Mouse (Mus musculus) kidney, adult 2 months (tissue): ENCODE results near the gene Kcnk4.

Source experiments
- CTCF ChIP-seq: fragments of 200-500 bp; conservative IDR thresholded peaks from 2 replicates; pipeline ENCODE4 v1.5.1; 2011; ENCODE audit warnings: low read depth, mild to moderate bottlenecking, control low read depth, low read length, moderate library complexity, mixed read lengths; ENCODE audit not compliant: insufficient read depth, insufficient read length
- POLR2A ChIP-seq: fragments of 200-500 bp; IDR thresholded peaks from one replicate; pipeline ENCODE4 v1.6.1; 2011; ENCODE audit warnings: low read depth, low read length, control low read depth

DNA sequence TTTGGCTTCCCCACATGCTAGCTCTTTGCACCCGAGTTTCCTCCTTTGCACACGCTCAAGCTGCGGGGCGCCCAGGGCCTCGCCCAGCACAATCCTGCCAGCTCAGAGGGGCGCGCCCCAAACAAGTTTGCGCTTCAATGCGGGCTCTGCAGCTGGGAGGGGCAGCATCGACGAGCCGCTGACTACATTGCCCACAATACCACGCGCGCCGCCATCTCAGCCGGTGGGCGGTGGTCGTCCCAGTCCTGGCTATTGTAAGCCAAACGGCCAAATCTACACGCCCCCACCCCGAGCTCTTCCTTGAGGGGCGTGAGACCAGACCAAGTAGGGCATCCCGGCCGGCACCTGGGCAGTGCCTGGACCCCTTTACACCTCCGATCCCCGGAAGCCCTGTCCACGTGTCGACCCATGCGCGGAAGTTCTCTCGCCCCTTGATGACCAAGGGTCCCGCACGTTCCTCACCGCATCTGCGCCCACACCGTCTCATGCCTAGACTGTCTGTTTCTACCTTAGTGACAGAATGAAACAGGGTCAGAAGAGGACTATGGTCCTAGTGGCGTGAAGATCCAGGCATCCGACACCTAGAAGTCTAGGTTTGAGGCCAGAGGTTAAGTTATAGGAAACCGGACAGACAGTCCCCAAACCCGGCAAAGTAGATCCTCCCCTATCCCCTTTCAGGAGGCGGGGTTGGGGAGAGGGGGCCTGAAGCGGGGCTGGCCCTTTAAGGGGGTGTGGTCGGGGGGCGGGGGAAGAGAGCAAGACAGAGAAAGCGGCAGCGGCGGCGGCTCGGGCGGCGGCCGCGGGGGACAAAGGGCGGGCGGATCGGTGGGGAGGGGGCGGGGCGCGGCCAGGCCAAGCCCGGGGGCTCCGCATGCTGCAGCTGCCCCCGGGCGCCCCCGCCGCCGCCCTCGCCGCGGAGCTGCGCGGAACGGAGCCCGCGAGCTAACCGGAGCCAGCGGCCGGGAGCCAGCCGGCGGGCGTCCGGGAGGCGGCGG is 40.2 kb upstream of the Kcnk4 start, which contains the start of gene Ppp1r14b:
- TF ChIP-seq CTCF (no peak), POLR2A (no peak)
